Mouse (Mus musculus) embryonic facial prominence, embryonic 10.5 days (tissue): ENCODE data around the gene Pnpla1. TPM values are rescaled to one million over a fixed set of nuclear protein-coding genes. Genes with fewer than 3 reads are reported as not detected.
"Not testable (repeated sequence)": the region's sequence is repeated elsewhere in the genome, so short reads cannot be mapped to it uniquely, and the experiment has no call there.

Source experiments
- DNase-seq: peaks from one replicate; pipeline ENCODE4 v3.0.0-alpha.2; 2017; ENCODE audit warnings: low spot score
- H3K27ac ChIP-seq: fragments of 300-500 bp; sonication (generic); replicated peaks from 2 replicates; pipeline ENCODE4 v1.5.1; 2016; ENCODE audit warnings: mild to moderate bottlenecking
- H3K27me3 ChIP-seq: fragments of 300-500 bp; sonication (generic); replicated peaks from 2 replicates; pipeline ENCODE4 v1.6.1; 2016; ENCODE audit warnings: low read depth, mild to moderate bottlenecking; ENCODE audit not compliant: poor library complexity, severe bottlenecking
- H3K36me3 ChIP-seq: fragments of 300-500 bp; sonication (generic); replicated peaks from 2 replicates; pipeline ENCODE4 v1.6.1; 2016; ENCODE audit warnings: mild to moderate bottlenecking, moderate library complexity
- H3K4me1 ChIP-seq: fragments of 300-500 bp; sonication (generic); 2 replicates; pipeline ENCODE4 v1.6.1; 2016
- H3K4me3 ChIP-seq: fragments of 300-500 bp; sonication (generic); 2 replicates; pipeline ENCODE4 v1.5.1; 2016; ENCODE audit warnings: mild to moderate bottlenecking, moderate library complexity
- H3K9me3 ChIP-seq: fragments of 300-500 bp; sonication (generic); 2 replicates; pipeline ENCODE4 v1.6.1; 2016; ENCODE audit warnings: mild to moderate bottlenecking
- WGBS: fragments of 180-500 bp; shearing (Covaris S2); methylation state at CpG from one replicate; pipeline ENCODE4 v1.1.7; 2016; 5-methylcytosine and 5-hydroxymethylcytosine counted together
- polyA plus RNA-seq: library from polyadenylated mRNA; unstranded; fragments of >200 nt; fragmentation: Nextera tagmentation; extraction: Ambion mirVana; gene quantifications from 2 replicates; pipeline ENCODE4 v1.2.1, GENCODE M21; 2016

The Pnpla1 gene
- polyA plus RNA-seq = 0.09 TPM in 1 of 2 replicates, not detected in the other

GRCm38 (mm10) chr17:28858205-28858604 lies at the start of gene Pnpla1:
TSS of gene Pnpla1 (plus strand) at chr17:28858411.
- no peak within 1 kb of the TSS for H3K27ac ChIP-seq
- H3K27me3 ChIP-seq = no peaks in the 10 kb centered on the region
- no peak within 1 kb of the TSS for H3K4me3 ChIP-seq
- peaks cover 3% of the 10 kb centered on the region for H3K4me1 ChIP-seq
- peak; percentile 30 for DNase-seq
- H3K36me3 ChIP-seq = no peaks in the 10 kb centered on the region
- H3K9me3 ChIP-seq = peaks cover 10% of the 10 kb centered on the region; the same call in 1 of the 2 replicates
- 29% methylated on average over 12 of the region's 12 CpGs for WGBS

- Histone ChIP-seq H3K36me3 (peaks cover 91% of the 10 kb centered on the region), H3K27me3 (no peaks in the 10 kb centered on the region), H3K4me3 (no peak overlapping the region), H3K27ac (no peak overlapping the region), H3K4me1 (no peaks in the 10 kb centered on the region), H3K9me3 (no peaks in the 10 kb centered on the region)
- WGBS = 95% methylated on average over 8 of the region's 8 CpGs
- DNase-seq = no peak
Observed at GRCm38 (mm10) chr17:28808714-28809113, 49.5 kb upstream of the Pnpla1 start.

GRCm38 (mm10) chr17:28809175-28809831 lies 48.9 kb upstream of the Pnpla1 start:
- H3K9me3 ChIP-seq = no peaks in the 10 kb centered on the region
- no peak overlapping the region for H3K4me3 ChIP-seq
- DNase-seq = no peak
- no peak overlapping the region for H3K27ac ChIP-seq
- no peaks in the 10 kb centered on the region for H3K27me3 ChIP-seq
- no peaks in the 10 kb centered on the region for H3K4me1 ChIP-seq
- WGBS = 94% methylated on average over 10 of the region's 10 CpGs
- H3K36me3 ChIP-seq = peaks cover 96% of the 10 kb centered on the region

DNA sequence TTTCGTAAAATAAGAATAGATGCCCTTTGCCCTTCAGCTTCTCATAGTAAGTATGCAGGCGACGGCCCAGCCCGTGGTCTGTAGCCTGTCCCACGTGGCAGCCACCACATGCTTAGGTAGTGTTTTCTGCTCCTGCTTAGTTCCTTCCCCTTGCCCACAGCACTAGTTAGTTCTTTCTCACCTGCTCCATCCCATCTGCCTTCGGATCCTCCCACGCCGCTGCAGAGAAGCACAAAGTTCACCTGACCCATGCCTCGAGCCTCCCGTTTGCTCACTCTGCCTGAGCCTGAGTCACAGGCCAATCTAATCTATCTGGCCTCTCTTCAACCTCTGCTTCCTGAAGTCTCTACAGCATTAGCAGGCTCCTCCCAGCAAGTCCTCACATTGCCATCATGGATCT lies 45.9 kb upstream of the Pnpla1 start:
- no peak overlapping the region for H3K27ac ChIP-seq
- H3K4me3 ChIP-seq = no peak overlapping the region
- 95% methylated on average over 10 of the region's 10 CpGs for WGBS
- no peaks in the 10 kb centered on the region for H3K4me1 ChIP-seq
- peaks cover 98% of the 10 kb centered on the region for H3K36me3 ChIP-seq
- no peaks in the 10 kb centered on the region for H3K27me3 ChIP-seq
- DNase-seq = no peak
- no peaks in the 10 kb centered on the region for H3K9me3 ChIP-seq

- H3K36me3 ChIP-seq = peaks cover 98% of the 10 kb centered on the region
- 92% methylated on average over 18 of the region's 18 CpGs for WGBS
- DNase-seq = no peak
Observed at GRCm38 (mm10) chr17:28814529-28815097, 43.6 kb upstream of the Pnpla1 start.

GRCm38 (mm10) chr17:28815384-28816004 lies 42.7 kb upstream of the Pnpla1 start:
- Histone ChIP-seq H3K27ac (no peak overlapping the region), H3K36me3 (peaks cover 98% of the 10 kb centered on the region), H3K4me3 (no peak overlapping the region), H3K9me3 (no peaks in the 10 kb centered on the region), H3K27me3 (no peaks in the 10 kb centered on the region), H3K4me1 (no peaks in the 10 kb centered on the region)
- DNase-seq = no peak
- WGBS = 88% methylated on average over 10 of the region's 10 CpGs

More at GRCm38 (mm10) chr17:28814529-28815097, 43.6 kb upstream of the Pnpla1 start:
- no peak overlapping the region for H3K4me3 ChIP-seq
- H3K27ac ChIP-seq = no peak overlapping the region
- no peaks in the 10 kb centered on the region for H3K9me3 ChIP-seq
- no peaks in the 10 kb centered on the region for H3K4me1 ChIP-seq
- H3K27me3 ChIP-seq = no peaks in the 10 kb centered on the region

GRCm38 (mm10) chr17:28816326-28816725 lies 41.9 kb upstream of the Pnpla1 start:
- not testable (repeated sequence) for H3K4me3 ChIP-seq, H3K27me3 ChIP-seq, H3K9me3 ChIP-seq, DNase-seq, H3K27ac ChIP-seq, H3K4me1 ChIP-seq
- WGBS = 92% methylated on average over 10 of the region's 10 CpGs
- peaks cover 98% of the 10 kb centered on the region for H3K36me3 ChIP-seq

DNA sequence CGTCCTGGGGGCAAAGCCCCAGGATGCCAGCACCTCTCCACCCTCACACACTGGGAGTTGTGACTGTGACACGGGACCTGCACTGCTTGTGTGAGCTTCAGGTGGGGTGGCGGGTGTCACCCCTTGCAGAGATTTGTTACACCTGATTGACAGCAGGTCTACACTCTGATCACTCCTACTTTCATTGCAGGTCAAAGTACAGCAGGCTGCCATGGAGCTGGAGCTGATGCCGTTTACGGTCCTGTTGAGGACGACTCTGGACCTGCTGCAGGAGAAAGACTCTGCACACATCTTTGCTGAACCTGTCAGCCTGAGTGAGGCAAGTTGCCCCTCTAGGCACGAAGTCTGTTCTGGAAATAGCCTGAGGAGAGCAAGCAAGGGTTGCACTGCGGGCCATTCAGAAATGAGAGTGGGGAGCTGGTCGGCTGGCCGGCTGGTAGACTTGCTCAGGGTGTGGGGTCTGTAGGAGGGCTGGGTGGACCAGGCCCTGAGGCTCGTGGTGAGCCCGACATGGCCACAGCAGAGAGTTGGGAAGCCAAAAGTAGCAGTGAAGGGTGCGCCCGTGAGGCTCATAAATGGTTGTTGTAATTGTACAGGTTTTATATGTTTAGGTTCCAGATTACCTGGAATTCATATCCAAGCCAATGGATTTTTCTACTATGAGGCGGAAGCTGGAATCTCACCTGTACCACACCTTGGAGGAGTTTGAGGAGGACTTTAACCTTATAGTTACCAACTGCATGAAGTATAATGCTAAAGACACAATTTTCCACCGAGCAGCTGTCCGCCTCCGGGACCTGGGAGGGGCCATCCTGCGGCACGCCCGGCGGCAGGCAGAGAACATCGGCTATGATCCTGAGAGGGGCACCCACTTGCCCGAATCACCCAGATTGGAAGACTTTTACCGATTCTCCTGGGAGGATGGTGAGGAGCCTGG lies 41.1 kb upstream of the Pnpla1 start:
- H3K36me3 ChIP-seq = peaks cover 98% of the 10 kb centered on the region
- no peaks in the 10 kb centered on the region for H3K27me3 ChIP-seq

GRCm38 (mm10) chr17:28820189-28820588 lies 38.0 kb upstream of the Pnpla1 start:
- Histone ChIP-seq H3K27me3 (no peaks in the 10 kb centered on the region), H3K4me3 (no peak overlapping the region), H3K9me3 (no peaks in the 10 kb centered on the region), H3K27ac (no peak overlapping the region), H3K4me1 (no peaks in the 10 kb centered on the region), H3K36me3 (peaks cover 98% of the 10 kb centered on the region)
- WGBS = 85% methylated on average over 2 of the region's 2 CpGs
- no peak for DNase-seq

More for the DNA sequence above, 41.1 kb upstream of the Pnpla1 start:
- Histone ChIP-seq H3K27ac (no peak overlapping the region), H3K4me1 (no peaks in the 10 kb centered on the region), H3K4me3 (no peak overlapping the region), H3K9me3 (no peaks in the 10 kb centered on the region)
- 94% methylated on average over 25 of the region's 25 CpGs for WGBS
- DNase-seq = no peak

- Histone ChIP-seq H3K27me3 (no peaks in the 10 kb centered on the region), H3K9me3 (no peaks in the 10 kb centered on the region), H3K36me3 (peaks cover 99% of the 10 kb centered on the region), H3K27ac (peak overlapping the region; percentile 45), H3K4me3 (no peak overlapping the region), H3K4me1 (no peaks in the 10 kb centered on the region)
- no peak for DNase-seq
- WGBS = 91% methylated on average over 13 of the region's 13 CpGs
Observed at GRCm38 (mm10) chr17:28823004-28823745, 35.0 kb upstream of the Pnpla1 start.

DNA sequence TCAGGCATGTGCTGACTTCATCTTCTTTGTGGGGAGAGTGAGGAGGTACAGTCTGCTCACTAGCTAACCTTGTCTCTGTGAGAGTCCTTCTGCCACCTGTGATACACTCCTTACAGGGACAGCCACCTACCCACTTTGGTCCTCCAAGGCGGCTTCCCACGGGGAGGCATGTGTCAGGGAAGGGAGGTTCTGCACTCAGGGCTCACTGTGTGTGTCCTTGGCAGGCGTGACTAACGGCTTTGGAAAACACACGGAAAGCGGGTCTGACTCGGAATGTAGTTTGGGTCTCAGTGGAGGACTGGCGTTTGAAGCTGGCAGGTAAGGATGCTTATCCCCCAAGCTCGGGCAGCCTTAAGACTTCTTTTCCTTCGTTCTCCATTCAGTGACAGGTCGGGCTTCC lies 34.5 kb upstream of the Pnpla1 start:
- H3K27ac ChIP-seq = peak overlapping the region; percentile 45
- no peaks in the 10 kb centered on the region for H3K27me3 ChIP-seq
- H3K4me1 ChIP-seq = no peaks in the 10 kb centered on the region
- no peak overlapping the region for H3K4me3 ChIP-seq
- DNase-seq = no peak
- H3K36me3 ChIP-seq = peaks cover 99% of the 10 kb centered on the region
- no peaks in the 10 kb centered on the region for H3K9me3 ChIP-seq
- WGBS = 85% methylated on average over 11 of the region's 11 CpGs

DNA sequence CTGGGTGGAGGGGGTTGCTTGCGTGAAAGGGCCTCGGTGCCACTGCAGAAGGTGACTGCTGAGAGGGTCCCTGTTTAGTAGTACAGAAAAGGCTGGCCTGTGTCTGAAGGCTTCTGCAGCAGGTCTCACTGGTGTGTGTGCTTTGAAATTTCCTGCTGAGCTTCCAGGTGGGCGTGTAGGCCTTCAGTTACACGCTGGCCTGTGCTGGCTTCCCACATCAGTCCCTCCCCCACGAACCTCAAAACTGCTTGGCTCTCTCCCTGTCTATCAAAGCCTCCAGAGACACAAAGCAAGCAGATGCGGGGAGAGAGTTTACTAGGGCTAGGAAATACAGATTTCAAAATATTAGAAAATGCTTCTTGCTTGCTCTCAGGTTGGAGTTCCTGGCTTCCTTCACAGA lies 33.3 kb upstream of the Pnpla1 start:
- Histone ChIP-seq H3K27ac (no peak overlapping the region), H3K36me3 (peaks cover 100% of the 10 kb centered on the region)

More for the DNA sequence above, 33.3 kb upstream of the Pnpla1 start:
- H3K4me1 ChIP-seq = no peaks in the 10 kb centered on the region
- WGBS = 86% methylated on average over 6 of the region's 6 CpGs
- H3K9me3 ChIP-seq = no peaks in the 10 kb centered on the region
- no peak overlapping the region for H3K4me3 ChIP-seq
- DNase-seq = no peak
- H3K27me3 ChIP-seq = no peaks in the 10 kb centered on the region
